ENCODE assay signal across 19 mouse cellular contexts in the genomic region with DNA sequence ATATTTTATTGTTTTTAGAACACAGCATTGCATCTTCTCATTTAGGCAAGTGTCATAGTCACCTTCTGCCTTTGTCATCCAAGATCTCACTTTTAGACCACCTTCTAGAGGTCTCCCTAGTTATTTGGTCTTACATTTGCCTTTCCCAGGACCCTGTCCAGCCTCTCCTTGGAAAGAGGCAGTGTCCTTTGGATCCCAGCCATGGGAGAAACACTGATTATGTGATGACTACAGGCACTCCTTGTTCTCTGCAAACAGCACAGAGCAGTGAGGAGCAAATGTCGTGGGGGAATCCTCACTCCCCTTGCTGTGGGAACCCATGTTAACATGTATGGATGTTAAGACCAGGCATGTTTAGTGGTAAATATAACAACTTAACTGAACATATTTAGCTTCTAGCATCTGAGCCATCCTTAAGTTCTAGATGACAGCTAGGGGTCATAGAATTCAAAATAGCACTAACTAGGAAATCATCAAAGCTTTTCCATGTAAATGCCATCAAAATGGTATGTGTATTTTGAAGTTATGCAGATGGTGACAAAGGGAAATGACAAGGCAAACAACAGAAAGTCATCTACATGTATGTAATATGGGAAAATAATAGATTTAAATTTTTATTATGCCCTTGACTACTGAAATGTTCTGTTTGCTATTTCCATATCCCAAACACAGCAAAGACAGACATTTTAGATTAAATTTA. TPM values are rescaled to one million over a fixed set of nuclear protein-coding genes. Genes with fewer than 3 reads are reported as not detected.
DNase-seq lines count a peak whose midpoint lies in the region; ATAC-seq and TF ChIP-seq lines count a peak whose summit lies in the region.
"Had no signal": no experiment of that assay in that cellular context is flagged by ENCODE, and none has a peak within 500 bp of the region (broad histone marks: within the 10 kb centered on the region; RNA-seq: fewer than 3 reads in every experiment).

No protein-coding gene starts in this region.

- H3K4me1 ChIP-seq in forebrain, embryonic 10.5 days, result no peaks in the 10 kb centered on the region
- H3K4me1 ChIP-seq: embryonic facial prominence, embryonic 12.5 days; hindbrain, embryonic 10.5 days; midbrain, embryonic 15.5 days; neural tube, embryonic 12.5 days had no signal

- H3K36me3 ChIP-seq in forebrain, embryonic 10.5 days (replicated peaks), result no peaks in the 10 kb centered on the region
- H3K36me3 ChIP-seq: embryonic facial prominence, embryonic 12.5 days; hindbrain, embryonic 10.5 days; midbrain, embryonic 15.5 days; neural tube, embryonic 12.5 days had no signal

- DNase-seq in gastrocnemius, adult 2 months, result peak; percentile 33
- DNase-seq in gastrocnemius, adult 8-10 months (ENCODE audit: low spot score in 2 of 2), result no peak
- peak; percentile 19 for DNase-seq in NIH3T3 (ENCODE audit: low read depth)
- DNase-seq in heart, adult 9 months (ENCODE audit: low spot score in 2 of 2), result peak; percentile 60
- peak; percentile 44 for DNase-seq in lung, postnatal 14 days
- DNase-seq in forebrain, embryonic 10.5 days (ENCODE audit: extremely low spot score, low spot score), result no peak
- no peak for DNase-seq in right cerebral cortex, postnatal 10 days (ENCODE audit: low spot score in 2 of 2)

- intact Hi-C loops in gastrocnemius, adult 2 months (cut with DNase I), result no loop called here

- no peaks in the 10 kb centered on the region for H3K27me3 ChIP-seq in forebrain, embryonic 10.5 days (ENCODE audit: poor library complexity, severe bottlenecking)
- H3K27me3 ChIP-seq: embryonic facial prominence, embryonic 12.5 days; midbrain, embryonic 15.5 days; neural tube, embryonic 12.5 days had no signal

- no peak overlapping the region for H3K4me3 ChIP-seq in gastrocnemius, adult 2 months
- H3K4me3 ChIP-seq in forebrain, embryonic 10.5 days, result no peak overlapping the region
- H3K4me3 ChIP-seq: embryonic facial prominence, embryonic 12.5 days; hindbrain, embryonic 10.5 days; midbrain, embryonic 15.5 days; neural tube, embryonic 12.5 days had no signal

- WGBS in forebrain, embryonic 10.5 days, result 84% methylated on average over 1 of the region's 1 CpGs

- H3K9me3 ChIP-seq in forebrain, embryonic 10.5 days, result no peaks in the 10 kb centered on the region
- H3K9me3 ChIP-seq: embryonic facial prominence, embryonic 12.5 days; hindbrain, embryonic 10.5 days; midbrain, embryonic 15.5 days; neural tube, embryonic 12.5 days had no signal

- no peak for ATAC-seq in monocyte, adult 5-6 weeks (replicated peaks; ENCODE audit: insufficient number of reproducible peaks, low FRiP score, low TSS enrichment, poor library complexity, severe bottlenecking)
- ATAC-seq: activated CD4-positive, CD25-positive, alpha-beta regulatory T cell, adult 4 months; CD4-positive, CD25-positive, alpha-beta regulatory T cell, adult 4 months; inflammation-experienced regulatory T-cells, adult 6 months; midbrain, embryonic 15.5 days had no signal

- H3K27ac ChIP-seq in gastrocnemius, adult 2 months, result peak overlapping the region; percentile 35; the same call in 1 of the 2 replicates
- no peak overlapping the region for H3K27ac ChIP-seq in forebrain, embryonic 10.5 days
- H3K27ac ChIP-seq: embryonic facial prominence, embryonic 12.5 days; hindbrain, embryonic 10.5 days; kidney, postnatal 0 days; midbrain, embryonic 15.5 days; neural tube, embryonic 12.5 days had no signal

- no peak for TF ChIP-seq CTCF in gastrocnemius, adult 2 months (IDR thresholded peaks at IDR 0.05)

RNA-seq across cellular contexts. Expression of gene Gm34302, which starts 43.1 kb away (rescaled TPM):
- 100 to 1,000 TPM in 1 of 2 experiments, 10 to 100 TPM in 1; 52.1 to 182 TPM for total RNA-seq in gastrocnemius, adult 2 months (2021)
- 100 to 1,000 TPM in 1 of 4 experiments, 10 to 100 TPM in 3; 51.7 to 103 (median 76.4) TPM for total RNA-seq in gastrocnemius, adult 8-10 months (2022)
- not detected in 3 replicates for total RNA-seq in monocyte, adult 5-6 weeks (2017)
- not detected in 2 replicates for polyA plus RNA-seq in forebrain, embryonic 10.5 days (2016; fragmentation: Nextera tagmentation; extraction: Ambion mirVana)
- total RNA-seq: megakaryocyte progenitor cell, adult 5-6 weeks had no signal
- polyA plus RNA-seq: activated CD4-positive, CD25-positive, alpha-beta regulatory T cell, adult 4 months; CD4-positive, CD25-positive, alpha-beta regulatory T cell, adult 4 months; embryonic facial prominence, embryonic 12.5 days; hindbrain, embryonic 10.5 days; inflammation-experienced regulatory T-cells, adult 6 months; liver, embryonic 11.5 days; midbrain, embryonic 15.5 days; neural tube, embryonic 12.5 days; thymus, postnatal 0 days had no signal

Comparison
In these comparisons a context has a peak if more than half of its experiments do, and no peak if none do; other contexts are left out.
1. DNase-seq: peak in gastrocnemius, adult 2 months (single experiment), NIH3T3 (single experiment), heart, adult 9 months (2 of 2) and lung, postnatal 14 days (single experiment); none in gastrocnemius, adult 8-10 months (0 of 2), forebrain, embryonic 10.5 days (single experiment) and right cerebral cortex, postnatal 10 days (0 of 2).
2. RNA of gene Gm34302, which starts 43.1 kb away (total RNA-seq): 52.1 to 182 TPM in gastrocnemius, adult 2 months and 51.7 to 103 TPM in gastrocnemius, adult 8-10 months; not detected in monocyte, adult 5-6 weeks; every median in the first group is over 10 times any median in the second.